Mouse (Mus musculus) small intestine, adult 2 months (tissue): Measurements from ENCODE around the gene 2010111I01Rik.

Experiments
- CTCF ChIP-seq: fragments of 200-500 bp; IDR thresholded peaks from 2 replicates; pipeline ENCODE4 v1.5.1; 2012; ENCODE audit warnings: low read depth, mild to moderate bottlenecking, control low read depth, inconsistent platforms, low read length, moderate library complexity, mixed read lengths; ENCODE audit not compliant: insufficient replicate concordance, insufficient read length; ENCODE audit errors: extremely low read depth
- POLR2A ChIP-seq: fragments of 200-500 bp; IDR thresholded peaks from 2 replicates; pipeline ENCODE4 v1.6.1; 2012; ENCODE audit warnings: low read depth, mild to moderate bottlenecking, control low read depth, inconsistent platforms, low read length, moderate library complexity

GRCm38 (mm10) chr13:63238045-63238444 is 273.4 kb downstream of the 2010111I01Rik start:
- TF ChIP-seq CTCF, result no peak
- TF ChIP-seq POLR2A, result no peak
